Mouse (Mus musculus): ENCODE measurements around the gene Ift43.

Gene Ift43

GRCm38 (mm10) chr12:86129696-86130095, 47.4 kb downstream of the Ift43 start:
- DNase-seq (ENCODE audit: low spot score) = no peak

- no peak for DNase-seq (ENCODE audit: low spot score)
These were observed 50.5 kb downstream of the Ift43 start for GRCm38 (mm10) chr12:86132799-86133198.

GRCm38 (mm10) chr12:86135691-86136090, 53.4 kb downstream of the Ift43 start:
- no peak for DNase-seq (ENCODE audit: low spot score)

- no peak for DNase-seq (ENCODE audit: low spot score)
These were observed 56.4 kb downstream of the Ift43 start for GRCm38 (mm10) chr12:86138696-86139095.

GRCm38 (mm10) chr12:86142389-86142788, 60.0 kb downstream of the Ift43 start:
- no peak for DNase-seq (ENCODE audit: low spot score)

- no peak for DNase-seq (ENCODE audit: low spot score)
These were observed 63.9 kb downstream of the Ift43 start for GRCm38 (mm10) chr12:86146246-86146645.

GRCm38 (mm10) chr12:86148271-86148670, 65.9 kb downstream of the Ift43 start:
- DNase-seq (ENCODE audit: low spot score) = no peak

GRCm38 (mm10) chr12:86149087-86149486, 66.7 kb downstream of the Ift43 start:
- DNase-seq (ENCODE audit: low spot score) = no peak

GRCm38 (mm10) chr12:86151941-86152340, 69.6 kb downstream of the Ift43 start:
- DNase-seq (ENCODE audit: low spot score) = no peak

GRCm38 (mm10) chr12:86153213-86153957, 71.0 kb downstream of the Ift43 start:
- no peak for DNase-seq (ENCODE audit: low spot score)

GRCm38 (mm10) chr12:86155176-86155575, 72.8 kb downstream of the Ift43 start:
- DNase-seq (ENCODE audit: low spot score) = no peak

- DNase-seq (ENCODE audit: low spot score) = no peak
These were observed 74.8 kb downstream of the Ift43 start for GRCm38 (mm10) chr12:86157166-86157565.

GRCm38 (mm10) chr12:86157894-86158444, 75.6 kb downstream of the Ift43 start:
- DNase-seq (ENCODE audit: low spot score) = no peak

- no peak for DNase-seq (ENCODE audit: low spot score)
These were observed 76.5 kb downstream of the Ift43 start for GRCm38 (mm10) chr12:86158689-86159483.

- DNase-seq (ENCODE audit: low spot score) = no peak
These were observed 79.1 kb downstream of the Ift43 start for GRCm38 (mm10) chr12:86161436-86161835.

- DNase-seq (ENCODE audit: low spot score) = no peak
These were observed 79.6 kb downstream of the Ift43 start for GRCm38 (mm10) chr12:86161942-86162341.

GRCm38 (mm10) chr12:86162890-86163816, 80.8 kb downstream of the Ift43 start:
- DNase-seq (ENCODE audit: low spot score) = no peak

- no peak for DNase-seq (ENCODE audit: low spot score)
These were observed 83.9 kb downstream of the Ift43 start for GRCm38 (mm10) chr12:86166244-86166643.

GRCm38 (mm10) chr12:86167075-86167474, 84.7 kb downstream of the Ift43 start:
- no peak for DNase-seq (ENCODE audit: low spot score)

- DNase-seq (ENCODE audit: low spot score) = no peak
These were observed 86.4 kb downstream of the Ift43 start for GRCm38 (mm10) chr12:86168712-86169111.

GRCm38 (mm10) chr12:86169195-86169594, 86.9 kb downstream of the Ift43 start:
- no peak for DNase-seq (ENCODE audit: low spot score)

GRCm38 (mm10) chr12:86173314-86173713, 91.0 kb downstream of the Ift43 start:
- DNase-seq (ENCODE audit: low spot score) = no peak

Measured in ovary, postnatal 10 days (tissue).